Comparison of ENCODE assay signal across 28 mouse cellular contexts in the genomic region with DNA sequence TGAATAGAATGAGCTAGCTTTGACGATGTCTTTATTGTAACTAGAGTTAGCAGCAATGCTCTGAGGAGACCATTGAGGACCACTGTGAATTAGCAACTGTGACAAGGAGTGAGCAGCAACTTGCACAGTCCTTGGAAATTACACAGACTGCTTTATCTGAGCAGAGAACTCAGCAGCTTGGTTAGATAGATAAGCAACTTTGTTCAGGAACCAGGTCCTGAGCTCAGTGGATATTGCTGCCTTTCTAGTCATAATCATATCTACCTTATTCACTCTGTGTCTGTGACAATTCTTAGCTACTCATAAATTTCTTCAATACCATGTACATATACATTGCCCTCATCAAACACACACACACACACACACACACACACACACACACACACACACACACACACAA.
"Had no signal": no experiment of that assay in that cellular context is flagged by ENCODE, and none has a peak within 500 bp of the region (broad histone marks: within the 10 kb centered on the region; RNA-seq: fewer than 3 reads in every experiment).

No protein-coding gene starts in this region.

- ATAC-seq: lung, postnatal 0 days; midbrain, embryonic 13.5 days; midbrain, embryonic 15.5 days; midbrain, embryonic 16.5 days had no signal

- H3K27me3 ChIP-seq: limb, embryonic 12.5 days; limb, embryonic 13.5 days; limb, embryonic 15.5 days; liver, embryonic 15.5 days; lung, embryonic 15.5 days; megakaryocyte, embryonic 14.5 days; midbrain, embryonic 12.5 days; midbrain, embryonic 13.5 days; midbrain, embryonic 15.5 days; neural tube, embryonic 12.5 days had no signal

- H3K4me2 ChIP-seq: limb, embryonic 12.5 days; limb, embryonic 13.5 days; limb, embryonic 15.5 days; liver, embryonic 15.5 days; lung, embryonic 14.5 days; lung, embryonic 15.5 days; midbrain, embryonic 11.5 days; midbrain, embryonic 12.5 days; midbrain, embryonic 13.5 days; midbrain, embryonic 15.5 days; neural tube, embryonic 12.5 days had no signal

- H3K4me3 ChIP-seq: left cerebral cortex, adult 2 months; limb, embryonic 10.5 days; limb, embryonic 12.5 days; limb, embryonic 13.5 days; limb, embryonic 15.5 days; liver, embryonic 15.5 days; lung, embryonic 15.5 days; megakaryocyte, embryonic 14.5 days; midbrain, embryonic 10.5 days; midbrain, embryonic 12.5 days; midbrain, embryonic 13.5 days; midbrain, embryonic 15.5 days; myocyte; neural tube, embryonic 12.5 days had no signal

- DNase-seq: left cerebral cortex, postnatal 4 days; lung, adult 18-20 months; lung, adult 2 months; lung, embryonic 14.5 days; lung, postnatal 10 days; lung, postnatal 14 days; lung, postnatal 36 days; lung, postnatal 4 days; midbrain, embryonic 14.5 days had no signal

- H3K9me3 ChIP-seq: limb, embryonic 10.5 days; limb, embryonic 12.5 days; limb, embryonic 13.5 days; limb, embryonic 15.5 days; liver, embryonic 15.5 days; lung, embryonic 15.5 days; midbrain, embryonic 10.5 days; midbrain, embryonic 12.5 days; midbrain, embryonic 13.5 days; midbrain, embryonic 15.5 days; neural tube, embryonic 12.5 days had no signal

- H3K4me1 ChIP-seq: limb, embryonic 10.5 days; limb, embryonic 12.5 days; limb, embryonic 13.5 days; limb, embryonic 15.5 days; liver, embryonic 15.5 days; lung, embryonic 15.5 days; megakaryocyte, embryonic 14.5 days; midbrain, embryonic 10.5 days; midbrain, embryonic 12.5 days; midbrain, embryonic 13.5 days; midbrain, embryonic 15.5 days; neural tube, embryonic 12.5 days had no signal

- H3K36me3 ChIP-seq: limb, embryonic 10.5 days; limb, embryonic 12.5 days; limb, embryonic 13.5 days; limb, embryonic 15.5 days; liver, embryonic 15.5 days; lung, embryonic 15.5 days; midbrain, embryonic 10.5 days; midbrain, embryonic 12.5 days; midbrain, embryonic 15.5 days; neural tube, embryonic 12.5 days had no signal

- H3K9ac ChIP-seq: limb, embryonic 12.5 days; limb, embryonic 13.5 days; limb, embryonic 15.5 days; liver, embryonic 14.5 days; liver, embryonic 15.5 days; lung, embryonic 14.5 days; lung, embryonic 15.5 days; midbrain, embryonic 12.5 days; midbrain, embryonic 13.5 days; midbrain, embryonic 15.5 days; neural tube, embryonic 12.5 days had no signal

- H3K27ac ChIP-seq: left cerebral cortex, adult 2 months; limb, embryonic 10.5 days; limb, embryonic 12.5 days; limb, embryonic 13.5 days; limb, embryonic 15.5 days; liver, embryonic 14.5 days; liver, embryonic 15.5 days; lung, embryonic 15.5 days; macrophage; midbrain, embryonic 10.5 days; midbrain, embryonic 12.5 days; midbrain, embryonic 13.5 days; midbrain, embryonic 15.5 days; neural tube, embryonic 12.5 days had no signal
